Mouse (Mus musculus): Measurements from ENCODE around the gene Itga9.

GRCm38 (mm10) chr9:118700889-118701288, 94.4 kb downstream of the Itga9 start:
- TF ChIP-seq MAX (IDR thresholded peaks at IDR 0.05) (no peak), CTCF (IDR thresholded peaks at IDR 0.05; ENCODE audit: control insufficient read depth, insufficient read depth, insufficient read length) (no peak), USF1 (IDR thresholded peaks at IDR 0.05; ENCODE audit: low read depth) (no peak)
